Mouse (Mus musculus) forebrain, embryonic 10.5 days (tissue): ENCODE measurements around the gene Adprhl1. TPM values are rescaled to one million over a fixed set of nuclear protein-coding genes. Genes with fewer than 3 reads are reported as not detected.

Source experiments
- DNase-seq: peaks from one replicate; pipeline ENCODE4 v3.0.0-alpha.2; 2017; ENCODE audit warnings: low spot score; ENCODE audit errors: extremely low spot score
- H3K27ac ChIP-seq: fragments of 300-500 bp; sonication (generic); 2 replicates; pipeline ENCODE4 v1.5.1; 2016; ENCODE audit warnings: mild to moderate bottlenecking
- H3K27me3 ChIP-seq: fragments of 300-500 bp; sonication (generic); 2 replicates; pipeline ENCODE4 v1.6.1; 2016; ENCODE audit warnings: mild to moderate bottlenecking; ENCODE audit not compliant: poor library complexity, severe bottlenecking
- H3K36me3 ChIP-seq: fragments of 300-500 bp; sonication (generic); replicated peaks from 2 replicates; pipeline ENCODE4 v1.6.1; 2016; ENCODE audit warnings: mild to moderate bottlenecking, moderate library complexity
- H3K4me1 ChIP-seq: fragments of 300-500 bp; sonication (generic); 2 replicates; pipeline ENCODE4 v1.6.1; 2016
- H3K4me3 ChIP-seq: fragments of 300-500 bp; sonication (generic); 2 replicates; pipeline ENCODE4 v1.5.1; 2016; ENCODE audit warnings: mild to moderate bottlenecking, moderate library complexity
- H3K9me3 ChIP-seq: fragments of 300-500 bp; sonication (generic); 2 replicates; pipeline ENCODE4 v1.6.1; 2016; ENCODE audit warnings: mild to moderate bottlenecking, moderate library complexity
- WGBS: fragments of 180-500 bp; shearing (Covaris S2); methylation state at CpG from one replicate; pipeline ENCODE4 v1.1.7; 2016; 5-methylcytosine and 5-hydroxymethylcytosine counted together
- polyA plus RNA-seq: library from polyadenylated mRNA; unstranded; fragments of >200 nt; fragmentation: Nextera tagmentation; extraction: Ambion mirVana; gene quantifications from 2 replicates; pipeline ENCODE4 v1.2.1, GENCODE M21; 2016

Gene Adprhl1
- polyA plus RNA-seq, 1 experiment from 2014 or later, result not detected

- H3K9me3 ChIP-seq, result no peaks in the 10 kb centered on the region
- peaks cover 18% of the 10 kb centered on the region; the same call in 1 of the 2 replicates for H3K27me3 ChIP-seq
- peak; percentile 52 for DNase-seq
- no peak overlapping the region for H3K4me3 ChIP-seq
- peak overlapping the region; percentile 77 for H3K27ac ChIP-seq
- peaks cover 26% of the 10 kb centered on the region for H3K4me1 ChIP-seq
- no peaks in the 10 kb centered on the region for H3K36me3 ChIP-seq
- 36% methylated on average over 6 of the region's 6 CpGs for WGBS
Observed at GRCm38 (mm10) chr8:13226288-13226687, 27.7 kb downstream of the Adprhl1 start.

- 88% methylated on average over 9 of the region's 9 CpGs for WGBS
- Histone ChIP-seq H3K27ac (no peak overlapping the region), H3K27me3 (peaks cover 12% of the 10 kb centered on the region; the same call in 1 of the 2 replicates), H3K36me3 (no peaks in the 10 kb centered on the region), H3K4me3 (no peak overlapping the region), H3K4me1 (peaks cover 26% of the 10 kb centered on the region), H3K9me3 (no peaks in the 10 kb centered on the region)
- DNase-seq, result no peak
Observed at GRCm38 (mm10) chr8:13224426-13224825, 29.5 kb downstream of the Adprhl1 start.

GRCm38 (mm10) chr8:13218441-13218840 lies 35.5 kb downstream of the Adprhl1 start:
- Histone ChIP-seq H3K4me3 (no peak overlapping the region), H3K36me3 (no peaks in the 10 kb centered on the region), H3K27me3 (no peaks in the 10 kb centered on the region; the same call in 1 of the 2 replicates), H3K4me1 (peaks cover 11% of the 10 kb centered on the region), H3K27ac (no peak overlapping the region), H3K9me3 (no peaks in the 10 kb centered on the region)
- DNase-seq, result no peak
- WGBS, result 86% methylated on average over 4 of the region's 4 CpGs

DNA sequence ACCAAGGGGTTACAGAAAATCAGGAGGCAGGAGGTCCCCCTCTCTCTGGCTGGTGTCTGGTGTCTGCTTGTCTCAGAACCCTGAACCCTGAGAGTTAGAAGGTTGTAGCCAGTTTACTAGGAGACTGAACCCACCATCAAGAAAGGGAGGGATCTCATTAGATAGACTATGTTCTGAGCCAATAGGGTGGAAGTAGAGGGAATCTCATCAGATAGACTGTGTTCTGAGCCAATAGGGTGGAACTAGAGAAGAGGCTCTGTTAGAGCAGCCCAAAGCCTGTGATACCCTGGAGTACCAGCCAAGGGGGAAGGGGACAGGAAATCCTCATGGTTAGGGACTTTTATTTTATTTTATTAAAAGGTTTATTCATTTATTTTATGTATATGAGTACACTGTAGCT lies 36.0 kb downstream of the Adprhl1 start:
- H3K27me3 ChIP-seq, result no peaks in the 10 kb centered on the region; the same call in 1 of the 2 replicates
- no peak overlapping the region for H3K4me3 ChIP-seq
- peaks cover 16% of the 10 kb centered on the region for H3K4me1 ChIP-seq
- DNase-seq, result no peak
- H3K36me3 ChIP-seq, result no peaks in the 10 kb centered on the region
- no peaks in the 10 kb centered on the region for H3K9me3 ChIP-seq
- no peak overlapping the region for H3K27ac ChIP-seq

- no peaks in the 10 kb centered on the region; the same call in 1 of the 2 replicates for H3K27me3 ChIP-seq
- H3K27ac ChIP-seq, result no peak overlapping the region
- DNase-seq, result no peak
- no peaks in the 10 kb centered on the region for H3K9me3 ChIP-seq
- H3K4me3 ChIP-seq, result no peak overlapping the region
- H3K4me1 ChIP-seq, result peaks cover 22% of the 10 kb centered on the region
- no peaks in the 10 kb centered on the region for H3K36me3 ChIP-seq
- 79% methylated on average over 5 of the region's 5 CpGs for WGBS
Observed at GRCm38 (mm10) chr8:13217093-13217492, 36.9 kb downstream of the Adprhl1 start.

DNA sequence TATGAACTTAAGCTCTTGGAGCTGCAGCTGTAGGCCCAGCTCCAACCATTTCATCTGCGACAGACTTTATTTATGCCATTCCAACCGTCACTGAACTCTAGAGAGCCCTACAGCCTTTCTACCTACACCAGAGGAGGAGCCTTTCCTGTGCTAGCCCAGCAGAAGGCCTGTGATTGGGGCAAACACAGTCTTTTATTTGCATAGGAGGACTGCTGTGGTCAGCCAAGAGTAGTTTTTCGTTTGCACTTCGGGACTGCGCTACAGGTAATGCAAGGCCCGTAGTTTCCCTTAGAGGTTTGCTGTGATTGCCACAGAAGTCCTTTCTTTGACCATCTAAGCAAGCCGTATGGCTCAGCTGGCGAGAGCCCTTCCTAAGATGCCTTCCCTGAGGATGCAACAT lies 37.6 kb downstream of the Adprhl1 start:
- H3K9me3 ChIP-seq, result no peaks in the 10 kb centered on the region
- H3K27me3 ChIP-seq, result no peaks in the 10 kb centered on the region; the same call in 1 of the 2 replicates
- H3K4me3 ChIP-seq, result no peak overlapping the region
- no peak overlapping the region for H3K27ac ChIP-seq
- no peak for DNase-seq
- no peaks in the 10 kb centered on the region for H3K36me3 ChIP-seq
- H3K4me1 ChIP-seq, result peaks cover 19% of the 10 kb centered on the region
- 81% methylated on average over 8 of the region's 8 CpGs for WGBS

DNA sequence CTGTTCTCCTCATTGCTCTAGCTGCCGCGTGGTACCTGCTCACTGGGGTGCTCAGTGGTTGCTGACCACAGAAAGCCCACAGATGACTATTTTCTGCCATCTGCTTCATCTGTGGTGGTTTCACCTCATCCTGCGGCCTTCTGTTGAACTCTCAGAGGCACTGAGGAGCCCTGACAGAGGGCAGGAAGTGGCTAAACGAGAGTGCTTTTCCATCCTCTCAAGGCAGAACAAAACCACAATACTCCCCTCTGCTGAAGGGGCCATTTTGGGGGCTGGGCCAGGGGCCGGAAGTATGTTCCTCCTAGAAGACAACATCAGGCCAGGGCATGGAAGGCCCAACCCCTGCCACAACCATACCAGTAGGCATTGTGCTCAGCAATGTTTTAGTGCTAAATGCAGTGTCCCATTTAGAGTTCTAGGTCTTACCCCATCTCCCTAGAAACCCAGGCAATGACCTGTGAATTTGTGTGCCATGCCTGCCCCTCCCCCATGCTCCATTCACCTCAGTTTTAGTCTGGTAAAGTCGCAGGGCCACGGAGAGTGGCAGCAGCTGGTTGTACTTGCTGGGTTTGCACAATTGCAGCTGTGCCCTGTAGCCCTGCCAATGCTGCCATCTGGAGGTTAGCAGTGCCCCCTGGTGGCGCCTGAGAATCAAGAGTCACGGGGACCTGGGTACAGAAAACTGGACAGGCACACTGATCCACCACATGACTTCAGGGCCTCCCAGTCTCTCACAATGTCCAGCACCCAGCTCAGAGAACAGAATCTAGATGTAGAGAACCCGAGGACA lies 40.3 kb downstream of the Adprhl1 start:
- no peaks in the 10 kb centered on the region for H3K9me3 ChIP-seq
- H3K4me3 ChIP-seq, result no peak overlapping the region
- DNase-seq, result peak; percentile 83
- H3K27ac ChIP-seq, result peak overlapping the region; percentile 35
- no peaks in the 10 kb centered on the region for H3K36me3 ChIP-seq
- peaks cover 19% of the 10 kb centered on the region for H3K4me1 ChIP-seq
- 26% methylated on average over 10 of the region's 10 CpGs for WGBS
- H3K27me3 ChIP-seq, result no peaks in the 10 kb centered on the region; the same call in 1 of the 2 replicates

DNA sequence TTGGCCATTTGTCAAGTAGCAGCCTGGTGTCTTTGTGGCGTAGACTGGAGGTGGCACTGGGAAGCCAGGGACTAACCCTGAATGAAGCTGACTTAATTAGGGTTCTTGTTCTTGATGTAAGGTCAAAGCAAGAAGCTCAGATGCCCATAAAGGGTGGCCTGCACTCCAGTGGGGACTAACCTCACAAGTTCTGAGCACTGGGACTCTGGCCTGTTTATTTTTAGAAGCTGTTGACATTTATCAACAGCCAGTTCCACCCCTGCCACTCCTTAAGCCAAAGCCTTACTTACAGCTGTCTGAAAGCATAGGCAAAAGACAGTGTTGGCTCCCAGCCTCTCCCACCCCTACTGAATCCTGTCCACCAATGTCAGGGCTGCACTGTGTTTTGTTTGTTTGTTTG lies 44.2 kb downstream of the Adprhl1 start:
- no peak overlapping the region for H3K4me3 ChIP-seq
- no peaks in the 10 kb centered on the region for H3K9me3 ChIP-seq
- DNase-seq, result no peak
- H3K27ac ChIP-seq, result no peak overlapping the region
- H3K27me3 ChIP-seq, result no peaks in the 10 kb centered on the region; the same call in 1 of the 2 replicates
- no peaks in the 10 kb centered on the region for H3K36me3 ChIP-seq
- WGBS, result 85% methylated on average over 1 of the region's 1 CpGs
- H3K4me1 ChIP-seq, result peaks cover 25% of the 10 kb centered on the region

GRCm38 (mm10) chr8:13208627-13209355 lies 45.2 kb downstream of the Adprhl1 start:
- WGBS, result 56% methylated on average over 6 of the region's 6 CpGs
- DNase-seq, result no peak
- Histone ChIP-seq H3K36me3 (no peaks in the 10 kb centered on the region), H3K9me3 (no peaks in the 10 kb centered on the region), H3K4me1 (peaks cover 20% of the 10 kb centered on the region), H3K4me3 (no peak overlapping the region), H3K27me3 (no peaks in the 10 kb centered on the region; the same call in 1 of the 2 replicates), H3K27ac (no peak overlapping the region)

GRCm38 (mm10) chr8:13206290-13206689 lies 47.7 kb downstream of the Adprhl1 start:
- 46% methylated on average over 5 of the region's 5 CpGs for WGBS
- H3K4me3 ChIP-seq, result no peak overlapping the region
- H3K27me3 ChIP-seq, result peaks cover 24% of the 10 kb centered on the region
- DNase-seq, result no peak
- no peak overlapping the region for H3K27ac ChIP-seq
- no peaks in the 10 kb centered on the region for H3K9me3 ChIP-seq
- no peaks in the 10 kb centered on the region for H3K36me3 ChIP-seq
- peaks cover 8% of the 10 kb centered on the region for H3K4me1 ChIP-seq

DNA sequence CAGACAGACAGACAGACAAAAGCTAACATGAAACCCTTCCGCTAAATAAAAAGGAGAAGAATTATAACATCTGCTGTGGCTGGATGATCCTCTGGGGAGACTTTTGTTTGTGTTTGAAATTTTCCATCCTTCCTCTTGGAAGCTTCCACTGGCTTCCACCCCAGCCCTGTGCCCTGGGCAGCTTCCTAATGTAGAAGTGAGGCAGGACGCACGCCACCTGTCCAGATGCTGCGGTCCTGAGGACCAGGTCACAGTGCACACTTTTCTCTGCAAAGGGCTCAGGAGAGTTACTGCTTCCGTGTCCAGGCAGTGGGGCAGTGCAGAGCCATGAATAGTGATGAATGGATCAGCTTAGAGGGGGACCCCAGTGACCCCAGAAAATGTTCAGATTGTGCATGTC lies 48.7 kb downstream of the Adprhl1 start:
- Histone ChIP-seq H3K4me3 (no peak overlapping the region), H3K4me1 (peaks cover 18% of the 10 kb centered on the region), H3K27me3 (peaks cover 34% of the 10 kb centered on the region), H3K36me3 (no peaks in the 10 kb centered on the region), H3K9me3 (no peaks in the 10 kb centered on the region), H3K27ac (no peak overlapping the region)
- no peak for DNase-seq
- WGBS, result 86% methylated on average over 5 of the region's 5 CpGs

DNA sequence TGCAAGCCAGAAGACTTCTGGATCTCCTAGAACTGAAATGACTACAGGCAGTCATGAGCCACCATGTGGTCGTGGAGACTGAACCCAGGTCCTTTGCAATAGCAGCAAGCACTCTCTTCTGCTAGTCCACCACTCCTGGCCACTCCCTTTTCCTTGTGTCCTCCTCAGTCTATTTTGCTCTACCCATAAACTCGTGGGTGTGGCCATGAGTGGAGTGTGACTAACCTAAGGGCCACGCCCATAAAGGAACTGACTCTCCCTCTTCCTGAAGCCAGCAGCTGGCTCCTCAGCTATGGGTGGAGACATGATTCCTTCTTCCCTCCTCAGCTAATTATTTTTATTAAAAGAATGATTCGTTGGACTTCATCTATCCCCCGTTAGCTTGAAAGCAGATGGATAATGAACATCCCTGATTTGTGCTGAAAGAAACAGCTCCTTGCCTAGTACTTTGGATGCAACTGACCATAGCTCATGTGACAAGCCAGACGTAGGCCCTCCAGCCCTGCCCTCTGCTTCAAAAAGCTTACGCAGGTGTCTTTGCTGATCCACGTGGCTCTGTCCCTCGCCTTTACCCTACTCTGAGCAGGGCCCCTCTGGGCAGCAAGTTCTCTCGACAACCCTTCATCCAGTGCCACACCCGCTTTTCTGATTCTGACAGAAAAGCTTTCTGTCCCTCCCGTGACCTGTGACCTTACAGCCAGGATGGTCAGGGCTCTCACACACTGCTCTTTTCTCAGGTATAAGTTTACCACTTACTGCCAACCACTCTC lies 49.4 kb downstream of the Adprhl1 start:
- 76% methylated on average over 12 of the region's 12 CpGs for WGBS
- no peak for DNase-seq
- no peak overlapping the region for H3K27ac ChIP-seq
- no peaks in the 10 kb centered on the region for H3K36me3 ChIP-seq
- peaks cover 41% of the 10 kb centered on the region for H3K27me3 ChIP-seq
- no peak overlapping the region for H3K4me3 ChIP-seq
- peaks cover 25% of the 10 kb centered on the region for H3K4me1 ChIP-seq
- H3K9me3 ChIP-seq, result no peaks in the 10 kb centered on the region
